Mouse (Mus musculus): ENCODE data around the gene Casp9. TPM values are rescaled to one million over a fixed set of nuclear protein-coding genes. Genes with fewer than 3 reads are reported as not detected.

Casp9 gene
- total RNA-seq (2021): 10 to 100 TPM; 23.1 to 23.3 TPM
- long read RNA-seq, experiment 1, transcript Casp9-201 (9 exons, 3,897 nt): major isoform, 13 of 20 reads
- long read RNA-seq, experiment 1, partial matches to known transcripts: 2 of 20 reads
- long read RNA-seq, experiment 1, other reads (novel, unspliced or antisense): 5 of 20 reads
- long read RNA-seq, experiment 2, transcript Casp9-201 (9 exons, 3,897 nt): major isoform, 16 of 24 reads
- long read RNA-seq, experiment 2, partial matches to known transcripts: 0 of 24 reads
- long read RNA-seq, experiment 2, other reads (novel, unspliced or antisense): 8 of 24 reads

- peak; percentile 94 to 96 for DNase-seq (ENCODE audit: low spot score in 2 of 2)
Observed at GRCm38 (mm10) chr4:141793282-141794151, at the start of gene Casp9. TSS of gene Casp9 (plus strand) at chr4:141793612.

DNA sequence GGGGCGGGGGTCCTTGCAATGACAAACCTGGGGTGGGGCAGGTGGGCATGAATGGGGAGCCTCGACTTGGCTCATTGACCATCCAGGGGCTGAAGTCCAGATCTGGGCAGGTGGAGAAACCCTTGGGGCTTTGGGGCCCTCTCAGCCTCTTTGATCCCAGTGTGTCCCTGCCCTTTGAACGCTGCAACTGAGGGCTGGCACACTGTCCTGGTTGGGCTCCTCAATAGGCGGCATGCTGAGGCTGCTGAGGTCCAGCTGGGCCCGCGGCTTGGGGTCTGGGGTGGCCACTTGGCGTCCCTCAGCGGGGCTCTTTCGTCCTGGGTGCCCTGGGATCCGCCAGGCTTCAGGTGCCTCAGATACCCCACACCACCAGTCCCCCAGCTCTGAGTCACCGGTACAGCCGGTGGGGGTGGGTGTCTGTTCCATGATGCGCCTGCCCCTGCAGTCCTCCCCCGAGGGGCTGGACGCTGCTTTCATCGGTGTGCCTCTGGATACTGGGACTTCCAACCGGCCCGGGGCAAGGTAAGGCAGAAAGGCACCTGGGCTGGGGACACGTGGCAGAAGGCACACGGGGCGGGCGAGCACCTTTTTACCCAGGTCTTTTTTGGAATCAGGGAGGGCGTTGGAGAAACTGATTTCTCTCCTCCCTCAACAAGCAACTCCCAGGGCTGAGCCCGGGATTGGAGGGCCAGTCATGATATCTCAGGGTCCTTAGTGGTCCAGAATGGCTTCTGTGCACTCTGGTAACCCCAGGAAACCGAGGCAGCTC lies 46.6 kb upstream of the Casp9 start, which contains the start of gene Agmat:
Gene Agmat (plus strand): TSS at position 95 of the 769 bp plus-strand sequence.
- DNase-seq (ENCODE audit: low spot score in 2 of 2): no peak

DNA sequence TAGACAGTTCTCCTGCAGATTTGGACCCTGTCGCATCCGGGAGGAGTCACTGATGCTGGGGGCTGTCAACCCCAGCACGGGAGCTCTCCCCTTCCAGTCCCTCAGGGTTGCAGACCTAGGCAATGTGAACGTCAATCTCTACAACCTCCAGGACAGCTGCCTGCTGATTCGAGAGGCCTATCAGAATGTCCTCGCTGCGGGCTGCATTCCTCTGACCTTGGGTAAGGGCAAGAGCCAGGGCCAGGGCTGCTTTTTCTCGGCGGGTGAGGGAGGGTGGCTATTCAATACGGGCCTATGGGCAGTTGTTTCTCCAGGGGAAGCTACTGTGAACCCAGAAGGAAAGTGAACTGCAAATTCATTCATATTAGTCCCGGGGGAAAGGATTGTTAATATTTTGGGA lies 43.9 kb upstream of the Casp9 start:
- DNase-seq (ENCODE audit: low spot score in 2 of 2): no peak

DNA sequence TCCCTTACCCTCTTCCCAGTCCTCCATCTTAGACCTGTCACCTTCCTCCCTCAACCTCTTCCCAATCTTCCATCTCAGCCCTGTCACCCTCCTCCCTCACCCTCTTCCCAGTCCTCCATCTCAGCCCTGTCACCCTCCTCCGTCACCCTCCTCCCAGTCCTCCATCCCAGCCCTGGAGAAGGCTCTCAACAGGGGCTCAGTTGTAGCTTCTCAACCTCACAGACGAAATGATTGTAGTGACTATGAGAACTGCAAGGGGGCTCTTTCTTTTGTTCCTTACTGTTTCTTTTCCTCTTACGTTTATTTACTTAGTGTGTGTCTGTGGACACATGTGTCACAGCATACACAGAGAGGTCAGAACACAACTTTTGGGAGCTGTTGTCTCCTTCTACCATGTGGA lies 42.6 kb upstream of the Casp9 start:
- no peak for DNase-seq (ENCODE audit: low spot score in 2 of 2)

DNA sequence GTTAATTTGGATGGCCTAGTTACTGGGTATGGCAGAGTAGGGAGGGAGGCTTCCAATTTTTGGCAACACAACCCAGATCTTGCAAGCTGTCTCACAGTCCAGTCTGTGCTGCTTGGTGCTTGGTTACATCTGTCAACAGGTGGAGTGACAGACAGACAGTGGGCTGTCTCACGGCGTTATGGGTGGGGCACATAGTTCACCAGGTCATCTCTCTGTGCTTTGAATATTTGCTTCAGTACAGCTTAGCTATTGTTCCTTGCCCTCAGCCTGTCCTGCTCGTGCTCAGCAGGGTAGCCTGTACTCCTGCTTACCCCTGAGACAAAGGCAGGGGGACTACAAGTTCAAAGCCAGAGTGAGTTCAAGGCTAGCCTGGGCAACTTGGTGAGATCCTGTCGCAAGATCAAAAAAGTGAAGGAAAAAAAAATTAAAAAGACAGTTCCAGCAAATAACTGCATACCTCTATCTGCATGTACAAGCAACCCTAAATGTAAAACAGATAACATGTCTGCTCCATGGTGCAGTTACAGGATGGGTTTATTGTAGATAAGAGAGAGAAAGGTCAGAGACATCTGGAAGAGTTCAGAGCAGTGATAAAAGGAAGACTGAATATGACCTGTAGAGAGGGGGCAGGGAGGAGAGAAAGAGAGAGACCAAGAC lies 41.9 kb upstream of the Casp9 start:
- no peak for DNase-seq (ENCODE audit: low spot score in 2 of 2)

- DNase-seq (ENCODE audit: low spot score in 2 of 2): no peak
Observed at GRCm38 (mm10) chr4:141752076-141752421, 41.4 kb upstream of the Casp9 start.

GRCm38 (mm10) chr4:141755375-141755930 lies 38.0 kb upstream of the Casp9 start:
- DNase-seq (ENCODE audit: low spot score in 2 of 2): no peak

GRCm38 (mm10) chr4:141757124-141757523 lies 36.3 kb upstream of the Casp9 start:
- DNase-seq (ENCODE audit: low spot score in 2 of 2): no peak

DNA sequence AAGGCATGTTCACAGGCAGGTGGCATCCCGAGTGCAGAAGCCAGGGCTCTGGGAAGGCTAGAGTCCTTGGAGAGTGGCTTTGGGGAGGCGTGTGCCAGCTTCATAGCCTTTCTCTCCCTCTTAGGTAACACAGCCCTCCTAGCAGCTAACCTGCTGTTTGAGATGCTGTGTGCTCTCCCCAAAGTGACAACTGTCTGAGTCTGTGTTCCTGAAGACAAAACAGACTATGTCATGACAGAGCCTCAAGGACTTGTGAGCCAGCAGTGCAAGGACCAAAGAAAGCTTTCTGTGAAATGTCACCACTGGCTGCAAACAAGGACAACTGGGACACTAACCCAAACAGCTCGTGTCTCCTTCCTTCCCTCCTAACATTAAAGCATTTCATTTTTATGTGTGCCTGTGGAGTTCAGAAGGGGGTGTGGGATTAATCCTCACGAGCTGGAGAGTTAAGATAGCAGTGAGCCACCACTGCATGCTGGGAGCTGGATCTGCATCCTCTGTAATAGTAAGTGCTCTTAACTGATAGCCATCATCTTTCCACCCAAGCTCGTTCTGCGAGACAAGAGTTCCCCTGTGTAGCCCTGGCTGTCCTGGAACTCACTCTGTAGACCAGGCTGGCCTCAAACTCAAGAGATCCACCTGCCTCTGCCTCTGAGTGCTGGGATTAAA lies 34.4 kb upstream of the Casp9 start:
- no peak for DNase-seq (ENCODE audit: low spot score in 2 of 2)

- DNase-seq (ENCODE audit: low spot score in 2 of 2): no peak
Observed at GRCm38 (mm10) chr4:141760942-141761341, 32.5 kb upstream of the Casp9 start.

GRCm38 (mm10) chr4:141762102-141762598 lies 31.3 kb upstream of the Casp9 start:
- no peak for DNase-seq (ENCODE audit: low spot score in 2 of 2)

- no peak for DNase-seq (ENCODE audit: low spot score in 2 of 2)
Observed at GRCm38 (mm10) chr4:141763476-141763875, 29.9 kb upstream of the Casp9 start.

DNA sequence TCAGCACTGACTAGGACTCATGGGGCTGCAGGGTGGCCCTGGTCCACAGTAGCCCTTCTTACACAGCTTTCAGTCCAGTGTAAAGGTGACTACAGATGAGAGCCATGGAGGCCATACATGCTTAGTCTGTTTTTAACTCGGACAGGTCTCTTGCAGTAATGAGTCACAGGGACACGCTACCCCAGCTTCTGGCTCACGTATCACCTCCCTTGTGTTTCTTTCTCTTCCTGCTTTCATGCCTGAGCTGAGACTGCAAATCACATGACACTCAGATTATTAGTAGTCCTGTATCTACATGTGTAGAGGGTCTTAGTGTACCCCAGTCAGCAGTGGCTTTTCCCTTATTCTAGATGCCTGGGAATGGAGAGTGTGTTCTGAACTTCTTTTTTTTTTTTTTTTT lies 28.4 kb upstream of the Casp9 start:
- DNase-seq (ENCODE audit: low spot score in 2 of 2): no peak

DNA sequence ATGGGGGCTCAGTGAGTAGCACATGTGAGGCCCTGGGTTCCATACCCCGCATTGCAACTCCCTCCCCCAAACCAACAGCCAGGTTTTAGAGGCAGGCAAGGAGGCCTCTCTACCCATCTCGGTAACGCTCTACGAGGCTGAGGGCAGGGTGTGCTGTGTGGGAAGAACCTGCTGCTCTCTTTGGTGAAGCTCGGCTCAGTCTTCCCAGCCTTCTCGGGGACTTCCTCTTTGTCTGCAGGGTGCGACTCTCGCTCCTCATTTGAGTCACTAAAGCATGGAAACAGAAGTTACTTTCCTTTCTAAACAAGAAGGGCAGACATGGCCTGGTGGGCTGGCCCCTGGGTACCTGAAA lies 27.1 kb upstream of the Casp9 start:
- peak in 1 of 2 experiments; percentile 29 for DNase-seq (ENCODE audit: low spot score in 2 of 2)

- DNase-seq (ENCODE audit: low spot score in 2 of 2): peak; percentile 46 to 49
Observed at GRCm38 (mm10) chr4:141766668-141767352, 26.6 kb upstream of the Casp9 start.

- DNase-seq (ENCODE audit: low spot score in 2 of 2): peak; percentile 29 to 42
Observed at GRCm38 (mm10) chr4:141767353-141768036, 25.9 kb upstream of the Casp9 start.

DNA sequence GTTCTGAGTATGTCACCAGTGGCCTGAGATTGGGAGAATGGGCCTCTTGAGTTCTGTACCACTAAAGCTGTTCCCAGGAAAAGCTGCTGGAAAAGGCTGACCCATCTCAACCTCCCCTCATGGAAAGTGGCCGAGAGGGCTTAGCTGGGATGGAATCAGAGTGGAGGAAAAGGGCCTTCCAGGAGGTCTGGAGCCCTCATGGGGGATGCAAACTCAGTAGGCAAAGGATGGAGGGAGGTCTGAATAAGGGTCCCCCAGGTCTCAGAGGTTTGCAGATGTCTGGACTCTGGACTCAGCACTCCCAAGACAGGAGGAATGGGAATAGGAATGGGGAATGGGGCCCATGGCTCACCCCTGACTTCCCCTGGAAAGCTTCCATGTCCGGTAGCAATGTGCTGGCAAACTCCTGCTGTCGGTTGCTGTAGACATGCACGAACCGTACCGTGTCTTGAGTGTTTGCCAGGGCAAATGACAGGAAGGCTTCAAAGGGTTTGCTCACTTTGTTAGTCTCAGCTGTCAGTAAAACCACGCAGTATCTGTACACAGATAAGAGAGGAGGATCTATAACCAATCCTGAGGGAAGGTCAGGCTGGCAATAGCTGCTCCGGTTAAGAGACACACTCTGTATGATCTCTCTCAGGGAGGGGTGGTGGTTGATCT lies 23.8 kb upstream of the Casp9 start:
- no peak for DNase-seq (ENCODE audit: low spot score in 2 of 2)

GRCm38 (mm10) chr4:141771823-141772222 lies 21.6 kb upstream of the Casp9 start:
- no peak for DNase-seq (ENCODE audit: low spot score in 2 of 2)
